Mouse (Mus musculus) adrenal gland, postnatal 10 days (tissue): ENCODE measurements around the gene Trp73. TPM values are rescaled to one million over a fixed set of nuclear protein-coding genes. Genes with fewer than 3 reads are reported as not detected.

Experiments used
- DNase-seq: peaks from one replicate; pipeline ENCODE4 v3.0.0; 2021; ENCODE audit warnings: mixed read lengths
- total RNA-seq, 2 experiments: library from RNA; stranded (reverse); gene quantifications; 2 replicates each; pipeline ENCODE4 v1.2.3; 2021

Trp73 gene
- total RNA-seq, 2 experiments from 2014 or later, result 0.15 TPM; not detected in 1

- no peak for DNase-seq
These were observed 36.6 kb downstream of the Trp73 start for GRCm38 (mm10) chr4:154103386-154103785.

GRCm38 (mm10) chr4:154099361-154099760, 40.6 kb downstream of the Trp73 start:
- no peak for DNase-seq

GRCm38 (mm10) chr4:154096111-154096510, 43.9 kb downstream of the Trp73 start:
- DNase-seq, result no peak

GRCm38 (mm10) chr4:154093210-154093609, 46.8 kb downstream of the Trp73 start:
- DNase-seq, result peak; percentile 50

GRCm38 (mm10) chr4:154091356-154091755, 48.7 kb downstream of the Trp73 start:
- no peak for DNase-seq

GRCm38 (mm10) chr4:154089205-154089604, 50.8 kb downstream of the Trp73 start:
- DNase-seq, result no peak

- DNase-seq, result no peak
These were observed 53.6 kb downstream of the Trp73 start for GRCm38 (mm10) chr4:154086436-154086835.

GRCm38 (mm10) chr4:154085856-154086255, 54.2 kb downstream of the Trp73 start:
- no peak for DNase-seq

GRCm38 (mm10) chr4:154081974-154082373, 58.0 kb downstream of the Trp73 start:
- no peak for DNase-seq

- no peak for DNase-seq
These were observed 59.0 kb downstream of the Trp73 start for GRCm38 (mm10) chr4:154081021-154081420.

- no peak for DNase-seq
These were observed 59.8 kb downstream of the Trp73 start for GRCm38 (mm10) chr4:154080211-154080610.

- DNase-seq, result no peak
These were observed 68.1 kb downstream of the Trp73 start for GRCm38 (mm10) chr4:154071941-154072340.

GRCm38 (mm10) chr4:154071521-154071920, 68.5 kb downstream of the Trp73 start:
- no peak for DNase-seq

GRCm38 (mm10) chr4:154070896-154071295, 69.1 kb downstream of the Trp73 start:
- DNase-seq, result peak; percentile 73

GRCm38 (mm10) chr4:154064827-154065773, 74.9 kb downstream of the Trp73 start:
- peak; percentile 29 for DNase-seq

GRCm38 (mm10) chr4:154057696-154058095, 82.3 kb downstream of the Trp73 start:
- DNase-seq, result no peak

- peak; percentile 55 for DNase-seq
These were observed 83.3 kb downstream of the Trp73 start for GRCm38 (mm10) chr4:154056661-154057060.

- no peak for DNase-seq
These were observed 84.0 kb downstream of the Trp73 start for GRCm38 (mm10) chr4:154056046-154056445.

- peak; percentile 14 for DNase-seq
These were observed 84.5 kb downstream of the Trp73 start for GRCm38 (mm10) chr4:154055482-154055881.

GRCm38 (mm10) chr4:154053065-154053464, 86.9 kb downstream of the Trp73 start:
- no peak for DNase-seq

GRCm38 (mm10) chr4:154051401-154051800, 88.6 kb downstream of the Trp73 start:
- no peak for DNase-seq

- DNase-seq, result no peak
These were observed 94.2 kb downstream of the Trp73 start for GRCm38 (mm10) chr4:154045837-154046236.

GRCm38 (mm10) chr4:154042577-154042976, 97.4 kb downstream of the Trp73 start, which contains the start of gene Ccdc27:
TSS of gene Ccdc27 (minus strand) at chr4:154042677.
- no peak for DNase-seq

- no peak for DNase-seq
These were observed 102.9 kb downstream of the Trp73 start for GRCm38 (mm10) chr4:154037123-154037522.
